Mouse (Mus musculus) G1E (cell line): Measurements from ENCODE around the gene Gm3298.
"Not testable (repeated sequence)": the region's sequence is repeated elsewhere in the genome, so short reads cannot be mapped to it uniquely, and the experiment has no call there.

Experiments used
- CTCF ChIP-seq: IDR thresholded peaks from 2 replicates; pipeline ENCODE4 v1.5.1; 2012; ENCODE audit warnings: low read depth, low read length, inconsistent platforms, mixed read lengths
- GATA1 ChIP-seq: IDR thresholded peaks from 2 replicates; pipeline ENCODE4 v1.6.1; 2012; ENCODE audit warnings: borderline replicate concordance, low read length, inconsistent platforms, mixed read lengths
- TAL1 ChIP-seq: conservative IDR thresholded peaks from 2 replicates; pipeline ENCODE4 v1.6.1; 2012; ENCODE audit warnings: low read depth, low read length, inconsistent platforms, mixed read lengths

DNA sequence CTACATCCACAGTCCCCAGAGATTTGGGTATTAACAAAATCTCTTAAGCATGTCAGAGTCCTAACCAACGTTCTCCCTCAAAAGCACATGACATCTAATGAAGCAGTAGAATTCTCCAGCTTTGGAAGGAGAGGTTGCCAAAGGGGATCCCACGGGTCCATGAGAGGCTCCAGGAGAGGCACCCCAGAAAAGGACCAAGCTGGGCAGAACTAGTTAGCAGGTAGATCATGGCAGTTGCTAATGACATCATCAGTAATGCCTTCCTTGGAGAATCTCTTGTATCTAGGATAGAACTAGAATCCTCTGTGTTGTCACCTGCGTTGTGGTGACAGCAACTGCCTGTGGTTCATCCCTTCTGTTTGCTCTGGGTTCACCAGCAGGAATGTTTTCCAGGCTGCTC, 34.6 kb downstream of the Gm3298 start, which contains the start of gene 4930555G01Rik:
- not testable (repeated sequence) for TF ChIP-seq CTCF, GATA1, TAL1
